Mouse (Mus musculus) embryo, embryonic 11 days (tissue): ENCODE measurements at regions not wholly inside any gene's neighbourhood (a gene's known extent, or its start where the extent isn't known, plus 50 kb on each side); places are given as distances from the start of the nearest gene placed in this dataset.

Experiments
- DNase-seq: peaks from one replicate; pipeline ENCODE4 v3.0.0-alpha.2; 2015

GRCm38 (mm10) chr5:119235884-119236283, 434.6 kb upstream of the Tbx3 start:
- DNase-seq: no peak

DNA sequence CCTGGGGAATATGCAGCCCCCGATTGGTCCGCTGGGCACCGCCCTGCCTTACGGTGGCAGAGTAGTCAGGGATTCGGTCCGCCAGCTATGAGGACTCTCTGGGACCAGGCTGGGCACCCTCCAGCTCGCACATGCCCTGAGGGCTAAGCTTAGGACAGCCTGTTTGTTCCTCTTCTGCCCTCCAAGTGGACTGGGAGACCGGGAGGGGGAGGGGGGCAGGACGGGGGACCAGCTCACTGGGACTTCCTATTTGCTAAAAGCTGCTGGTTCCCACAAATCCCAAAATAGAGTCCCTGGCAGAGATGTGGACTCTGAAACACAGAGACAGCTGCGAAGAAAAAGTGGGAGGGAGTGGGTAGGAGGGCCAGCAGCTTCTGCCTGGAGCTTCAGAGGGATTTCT, 423.6 kb upstream of the Tbx3 start:
- no peak for DNase-seq

GRCm38 (mm10) chr5:119248626-119249025, 421.8 kb upstream of the Tbx3 start:
- DNase-seq: no peak

DNA sequence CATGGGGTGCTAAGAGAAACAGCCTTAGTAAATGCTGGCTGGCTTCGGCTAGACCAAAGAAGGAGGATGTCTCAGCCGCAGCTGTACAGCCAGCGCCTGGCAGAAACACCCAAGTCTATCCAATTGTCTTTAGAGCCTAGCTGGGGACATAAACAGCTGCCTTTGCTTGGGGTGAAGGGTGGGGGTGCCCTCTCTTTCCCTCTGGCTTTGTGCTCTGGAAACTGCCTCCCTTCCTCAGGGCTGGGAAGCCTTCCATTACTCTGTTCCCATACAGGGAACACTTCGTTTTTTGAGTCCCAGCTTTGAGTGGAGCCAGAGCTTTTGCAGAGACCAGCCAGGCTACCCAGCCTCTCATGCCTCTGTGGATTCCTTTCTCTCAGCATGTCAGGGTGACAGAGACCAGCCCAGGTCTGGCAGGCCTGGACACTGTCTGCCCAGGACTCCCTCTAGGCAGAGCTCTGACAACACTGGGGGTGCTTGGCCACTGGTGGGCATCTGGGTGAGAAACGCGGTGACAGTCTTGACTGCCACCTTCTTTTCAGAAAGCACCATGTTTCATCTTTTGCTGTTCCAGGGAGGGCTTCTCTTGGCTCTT, 421.2 kb upstream of the Tbx3 start:
- DNase-seq: no peak

DNA sequence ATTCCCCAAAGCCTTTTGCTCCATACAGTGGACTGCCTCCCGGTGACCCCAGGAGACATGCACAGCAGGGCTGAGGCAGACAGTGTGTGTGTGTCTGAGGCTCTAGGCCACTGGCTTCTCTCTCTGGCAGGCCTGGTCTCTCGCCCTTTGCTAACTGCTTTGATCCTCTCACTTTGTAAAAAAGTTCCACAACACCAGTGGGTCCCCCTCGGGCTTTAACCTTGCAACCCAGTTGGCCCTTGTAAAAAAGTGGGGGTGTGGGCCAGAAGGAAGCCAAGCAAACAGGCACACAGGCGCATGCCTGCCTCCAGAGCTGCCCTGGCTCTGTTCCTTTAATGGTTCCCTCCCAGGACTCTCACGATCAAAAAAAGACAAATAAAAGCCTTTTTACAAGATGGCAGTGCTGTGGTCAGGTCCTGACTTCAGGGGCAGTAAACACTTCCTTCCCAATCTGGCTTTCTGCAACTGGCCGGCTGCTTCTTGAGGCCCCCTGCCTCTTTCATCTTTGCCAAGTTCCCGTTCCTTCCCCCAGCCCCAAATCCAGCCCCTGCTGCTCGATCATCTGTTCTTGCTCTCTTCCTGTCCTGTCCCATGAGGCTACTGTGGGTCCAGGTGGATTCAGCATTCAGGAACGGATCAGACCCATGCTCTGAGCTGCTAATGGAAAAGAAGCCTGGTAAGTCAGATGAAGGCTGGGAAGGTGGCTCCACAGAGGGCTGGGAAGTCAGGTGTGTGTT, 419.0 kb upstream of the Tbx3 start:
- peak; percentile 31 for DNase-seq

DNA sequence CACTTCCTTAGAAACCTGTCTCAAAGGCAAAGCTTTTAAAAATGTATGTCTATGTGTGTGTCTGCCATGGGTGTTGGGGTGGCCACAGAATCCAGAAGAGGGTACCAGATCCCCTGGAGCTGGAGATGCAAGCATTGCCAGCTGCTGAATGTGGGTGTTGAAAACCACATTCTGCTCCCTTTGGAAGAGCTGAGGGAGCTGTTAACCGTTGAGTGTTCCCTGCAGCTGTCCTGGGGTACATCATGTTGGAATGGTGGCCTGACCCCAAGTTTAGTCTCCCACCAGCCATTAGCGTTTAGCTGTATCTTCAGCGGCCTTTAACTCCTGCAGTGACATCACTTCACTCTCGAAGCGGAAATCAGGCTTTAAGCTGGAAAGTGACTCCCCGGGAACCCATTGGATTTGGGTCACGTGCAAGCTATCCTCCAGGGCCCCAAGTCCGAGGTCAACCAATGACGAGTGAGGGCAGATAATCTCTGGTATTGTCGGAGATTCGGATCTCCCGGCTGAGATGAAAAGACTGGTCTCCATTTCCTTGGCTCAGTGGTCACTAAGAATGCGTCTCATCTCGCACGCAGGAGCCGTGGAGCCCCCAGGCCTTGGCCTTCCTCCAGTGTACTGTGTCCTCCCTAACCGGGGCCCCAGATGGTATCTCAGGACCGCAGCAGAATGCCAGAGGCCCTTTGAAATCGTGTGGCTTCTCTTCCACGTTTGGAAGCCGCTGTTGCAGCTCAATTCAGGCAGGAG, 412.9 kb upstream of the Tbx3 start:
- DNase-seq: peak; percentile 12

GRCm38 (mm10) chr5:119258831-119259230, 411.6 kb upstream of the Tbx3 start:
- no peak for DNase-seq

- DNase-seq: no peak
These were observed 405.1 kb upstream of the Tbx3 start for GRCm38 (mm10) chr5:119265149-119265890.

- peak; percentile 43 for DNase-seq
These were observed 399.1 kb upstream of the Tbx3 start for GRCm38 (mm10) chr5:119271234-119271852.

DNA sequence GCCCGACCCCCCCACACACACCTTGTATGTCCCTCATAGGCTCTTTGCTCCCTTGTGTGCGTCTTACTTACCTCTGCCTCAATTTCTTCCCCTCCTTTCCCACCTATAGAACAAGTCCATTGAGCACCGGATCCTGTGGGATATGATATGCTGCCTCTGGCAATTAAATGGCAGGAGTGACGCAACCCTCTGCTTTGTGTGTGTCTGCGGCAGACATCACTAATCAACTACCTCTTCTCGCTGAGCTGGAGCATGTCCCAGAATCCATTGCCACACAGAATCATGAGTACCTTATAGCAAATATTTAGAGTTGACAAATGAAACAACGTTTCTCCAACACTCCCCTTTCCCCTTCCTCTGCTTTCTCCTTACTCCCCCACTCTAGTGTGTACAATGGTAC, 397.3 kb upstream of the Tbx3 start:
- no peak for DNase-seq

DNA sequence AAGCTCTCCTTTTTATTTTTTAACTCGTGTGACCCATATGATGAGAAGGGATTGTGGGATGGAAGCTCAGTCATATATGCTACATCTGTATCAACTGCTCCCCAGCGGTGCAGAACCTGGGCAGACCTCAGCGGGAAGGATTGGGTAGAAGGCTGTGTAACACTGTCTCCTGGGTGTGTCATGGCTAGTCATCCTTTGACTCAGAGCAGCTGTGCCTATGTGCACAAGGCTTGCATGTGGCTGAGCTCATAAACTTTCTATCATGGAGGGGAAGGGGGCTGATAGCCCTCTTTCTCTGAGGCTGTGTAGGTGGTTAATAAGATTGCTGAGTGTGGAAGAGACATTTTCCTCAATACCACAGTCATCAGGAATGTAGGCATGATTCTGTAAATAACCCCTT, 396.9 kb upstream of the Tbx3 start:
- DNase-seq: no peak

- no peak for DNase-seq
These were observed 395.5 kb upstream of the Tbx3 start for GRCm38 (mm10) chr5:119274817-119275494.

DNA sequence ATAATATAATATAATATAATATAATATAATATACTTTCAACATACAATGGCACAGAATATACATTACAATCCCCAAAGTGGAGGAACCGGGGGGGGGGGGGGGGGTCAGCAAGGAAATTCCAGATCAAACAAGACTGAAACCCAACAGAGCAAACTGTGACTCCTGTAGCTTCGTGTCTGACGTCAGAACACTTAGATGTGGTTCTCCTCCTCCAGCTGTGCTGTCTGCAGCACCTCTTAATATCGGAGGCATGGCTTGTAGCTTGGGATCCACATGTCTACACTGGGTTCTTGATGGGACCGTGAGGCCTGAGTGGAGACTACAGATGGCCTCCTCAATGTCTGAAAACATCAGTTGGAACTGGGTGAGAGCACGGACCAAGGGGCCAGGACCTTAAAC, 390.3 kb upstream of the Tbx3 start:
- DNase-seq: no peak

DNA sequence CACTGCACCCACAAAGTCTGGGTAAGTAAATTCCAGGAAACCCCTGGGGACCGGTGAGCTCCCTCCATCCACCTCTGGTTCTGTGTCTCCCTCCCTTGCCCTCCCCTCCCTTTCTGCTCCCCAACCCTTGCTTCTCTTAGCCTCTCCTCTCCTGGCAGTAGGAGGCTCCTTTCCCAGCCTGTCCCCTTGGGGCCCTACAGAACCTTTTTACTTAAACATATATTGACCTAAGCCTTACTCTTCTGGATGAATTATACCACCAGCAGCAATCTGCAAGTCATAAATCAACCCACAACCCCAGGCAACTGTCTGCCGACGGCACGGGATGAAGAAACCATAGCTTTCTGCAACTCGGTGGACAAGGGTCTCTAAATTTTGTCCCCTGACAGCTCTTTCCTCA, 380.7 kb upstream of the Tbx3 start:
- DNase-seq: peak; percentile 24

- DNase-seq: no peak
These were observed 378.1 kb upstream of the Tbx3 start for GRCm38 (mm10) chr5:119292323-119292722.

DNA sequence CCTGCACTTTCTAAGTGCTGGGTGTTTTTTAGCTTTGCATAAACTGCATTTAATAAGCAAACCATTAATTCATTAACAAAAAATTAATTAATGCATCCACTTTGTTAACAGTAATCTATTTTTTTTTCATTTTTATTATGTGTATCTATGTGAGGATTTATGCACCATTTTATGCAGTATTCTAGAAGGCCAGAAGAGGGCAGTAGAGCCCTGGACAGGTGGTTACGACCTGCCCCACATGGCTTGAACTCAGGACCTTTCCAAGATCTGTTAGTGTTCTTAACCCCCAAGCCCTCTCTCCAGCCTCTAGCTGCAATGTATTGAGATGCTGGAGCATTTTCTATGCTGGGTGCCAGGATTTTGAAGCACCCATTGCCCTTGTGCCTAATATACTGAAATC, 377.6 kb upstream of the Tbx3 start:
- no peak for DNase-seq

- no peak for DNase-seq
These were observed 371.2 kb upstream of the Tbx3 start for GRCm38 (mm10) chr5:119299311-119299710.

DNA sequence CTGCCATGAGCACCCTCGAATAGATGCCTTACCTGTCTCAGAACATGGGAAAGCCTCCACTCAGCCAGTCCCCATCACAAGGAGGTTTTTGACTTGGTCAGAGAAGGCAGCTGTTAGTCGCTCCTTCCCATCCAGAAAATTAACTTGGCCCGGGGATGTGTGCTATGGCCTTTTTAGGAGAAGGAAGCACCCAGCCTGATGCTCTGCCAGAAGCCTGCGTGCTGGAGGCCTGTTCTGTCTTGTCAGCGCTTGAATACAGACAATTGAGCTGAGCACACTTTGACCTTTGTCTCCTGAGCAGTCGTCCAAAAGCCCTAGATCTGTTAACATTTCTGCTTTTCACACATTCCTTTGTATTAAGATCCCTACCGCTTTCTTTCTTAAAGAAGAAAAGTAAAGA, 370.4 kb upstream of the Tbx3 start:
- no peak for DNase-seq

DNA sequence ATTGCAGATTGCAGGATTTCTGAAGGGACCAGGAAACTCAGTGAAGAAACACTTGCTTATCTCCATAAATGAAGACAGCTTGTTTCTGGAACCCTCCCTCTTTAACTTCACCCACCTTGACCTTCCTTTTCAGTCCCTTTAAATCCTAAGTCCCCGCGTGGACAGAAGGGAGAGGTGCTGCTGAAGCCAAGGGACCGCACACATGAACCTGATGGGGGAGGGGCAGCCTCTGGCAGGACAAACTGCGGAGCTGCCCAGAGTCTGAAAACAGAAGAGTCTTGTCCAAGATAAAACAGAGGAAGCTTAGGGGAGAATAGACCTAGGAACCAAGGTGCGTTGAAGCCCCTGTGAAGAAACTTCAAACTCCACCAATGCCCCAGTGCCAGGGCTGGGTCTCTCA, 368.9 kb upstream of the Tbx3 start:
- peak; percentile 45 for DNase-seq

DNA sequence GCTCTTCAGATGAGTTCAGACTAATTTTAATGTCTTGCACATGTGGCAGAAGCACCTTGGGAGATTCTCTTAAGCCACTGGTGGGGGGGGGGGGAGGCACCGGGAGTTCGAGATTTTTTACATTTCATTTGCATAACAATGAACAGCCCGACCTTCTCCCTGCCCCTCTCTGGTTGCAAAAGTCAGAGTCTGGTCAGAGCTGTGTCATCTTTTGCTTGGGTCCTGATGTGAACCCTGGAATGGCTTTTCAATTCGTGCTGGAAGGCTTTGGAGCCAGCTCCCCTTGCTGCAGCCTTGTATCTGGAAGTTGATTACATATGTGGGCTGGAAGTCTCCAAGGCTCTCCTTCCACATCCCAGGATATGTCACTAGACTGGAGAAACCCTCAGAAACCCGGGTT, 365.7 kb upstream of the Tbx3 start:
- DNase-seq: no peak

DNA sequence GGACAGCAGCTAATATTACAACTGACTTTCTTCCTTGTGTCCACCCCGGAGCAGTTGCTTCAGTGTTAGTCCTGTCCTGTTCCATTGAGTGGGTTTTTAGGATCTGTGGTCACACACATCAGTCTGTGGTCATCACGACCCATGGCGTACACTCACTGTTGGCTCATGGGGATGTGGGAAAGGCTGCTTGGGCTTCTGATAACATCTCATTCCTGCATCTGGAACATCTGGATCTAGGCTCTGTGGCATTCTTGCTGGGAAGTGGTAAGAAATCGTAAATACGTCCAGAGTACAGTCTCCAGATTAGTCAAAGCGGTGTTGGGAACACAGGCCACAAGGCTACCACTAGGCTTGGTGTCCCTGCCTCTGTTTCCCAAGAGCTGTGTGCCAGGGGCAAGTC, 362.7 kb upstream of the Tbx3 start:
- no peak for DNase-seq

GRCm38 (mm10) chr5:119310178-119310930, 360.1 kb upstream of the Tbx3 start:
- peak; percentile 52 for DNase-seq
